Mouse (Mus musculus): ENCODE data around the gene Gm20683. TPM values are rescaled to one million over a fixed set of nuclear protein-coding genes. Genes with fewer than 3 reads are reported as not detected.
A peak's percentile ranks its signal among the peaks of the same experiment; 100 is the strongest.
"Not testable (repeated sequence)": the region's sequence is repeated elsewhere in the genome, so short reads cannot be mapped to it uniquely, and the experiment has no call there.

Gene Gm20683
- total RNA-seq, 2 experiments from 2014 or later: 9.3 to 13.1 TPM

- DNase-seq (ENCODE audit: low spot score in 2 of 2): peak; percentile 96
These were observed 33.2 kb upstream of the Gm20683 start, which contains the start of gene Mettl26 for GRCm38 (mm10) chr17:25874721-25875170. Gene Mettl26 (plus strand): TSS chr17:25875074.

- DNase-seq (ENCODE audit: low spot score in 2 of 2): no peak
These were observed 32.7 kb upstream of the Gm20683 start for GRCm38 (mm10) chr17:25874148-25874720.

- DNase-seq (ENCODE audit: low spot score in 2 of 2): no peak
These were observed 32.0 kb upstream of the Gm20683 start for GRCm38 (mm10) chr17:25873405-25874147.

GRCm38 (mm10) chr17:25872676-25873075, 31.1 kb upstream of the Gm20683 start:
- no peak for DNase-seq (ENCODE audit: low spot score in 2 of 2)

GRCm38 (mm10) chr17:25871566-25871965, 30.0 kb upstream of the Gm20683 start:
- not testable (repeated sequence) for DNase-seq (ENCODE audit: low spot score in 2 of 2)

- no peak for DNase-seq (ENCODE audit: low spot score in 2 of 2)
These were observed 28.4 kb upstream of the Gm20683 start for GRCm38 (mm10) chr17:25869954-25870353.

GRCm38 (mm10) chr17:25869498-25869897, 27.9 kb upstream of the Gm20683 start:
- DNase-seq (ENCODE audit: low spot score in 2 of 2): no peak

GRCm38 (mm10) chr17:25868601-25869191, 27.1 kb upstream of the Gm20683 start, which contains the start of gene Mcrip2:
Gene Mcrip2 (minus strand): TSS chr17:25868764.
- peak; percentile 85 for DNase-seq (ENCODE audit: low spot score in 2 of 2)

- peak; percentile 61 to 75 for DNase-seq (ENCODE audit: low spot score in 2 of 2)
These were observed 26.5 kb upstream of the Gm20683 start for GRCm38 (mm10) chr17:25867836-25868600.

GRCm38 (mm10) chr17:25867509-25867835, 25.9 kb upstream of the Gm20683 start:
- DNase-seq (ENCODE audit: low spot score in 2 of 2): no peak

GRCm38 (mm10) chr17:25866172-25866571, 24.6 kb upstream of the Gm20683 start:
- no peak for DNase-seq (ENCODE audit: low spot score in 2 of 2)

GRCm38 (mm10) chr17:25865288-25865687, 23.7 kb upstream of the Gm20683 start:
- no peak for DNase-seq (ENCODE audit: low spot score in 2 of 2)

- DNase-seq (ENCODE audit: low spot score in 2 of 2): no peak
These were observed 22.7 kb upstream of the Gm20683 start for GRCm38 (mm10) chr17:25864311-25864710.

GRCm38 (mm10) chr17:25863681-25864080, 22.1 kb upstream of the Gm20683 start:
- no peak for DNase-seq (ENCODE audit: low spot score in 2 of 2)

- no peak for DNase-seq (ENCODE audit: low spot score in 2 of 2)
These were observed 20.4 kb upstream of the Gm20683 start for GRCm38 (mm10) chr17:25861704-25862612.

- peak; percentile 87 for DNase-seq (ENCODE audit: low spot score in 2 of 2)
These were observed 19.5 kb upstream of the Gm20683 start, which contains the start of gene Wdr90 for GRCm38 (mm10) chr17:25860832-25861703. Gene Wdr90 (minus strand): TSS chr17:25861501.

- no peak for DNase-seq (ENCODE audit: low spot score in 2 of 2)
These were observed 18.7 kb upstream of the Gm20683 start for GRCm38 (mm10) chr17:25860229-25860628.

- DNase-seq (ENCODE audit: low spot score in 2 of 2): peak; percentile 90 to 91
These were observed 2.9 kb upstream of the Gm20683 start, which contains the start of gene Rhot2 for GRCm38 (mm10) chr17:25844396-25844901. Gene Rhot2 (minus strand): TSS chr17:25844851.
